Mouse (Mus musculus) lung, adult 2 months (tissue): Measurements from ENCODE around the gene Fat3.

ENCODE experiments used
- CTCF ChIP-seq: fragments of 200-500 bp; IDR thresholded peaks from 2 replicates; pipeline ENCODE4 v1.5.1; 2011; ENCODE audit warnings: mild to moderate bottlenecking, low read length, control low read depth; ENCODE audit not compliant: insufficient read depth
- POLR2A ChIP-seq: fragments of 200-500 bp; IDR thresholded peaks from 2 replicates; pipeline ENCODE4 v1.6.1; 2011; ENCODE audit warnings: low read depth, mild to moderate bottlenecking, control low read depth, low read length, borderline replicate concordance; ENCODE audit errors: extremely low read depth

- no peak for TF ChIP-seq CTCF
- TF ChIP-seq POLR2A = no peak
These were observed 147.9 kb downstream of the Fat3 start for GRCm38 (mm10) chr9:16353049-16353724.
